Mouse (Mus musculus) CH12.LX (cell line): ENCODE measurements at regions not wholly inside any gene's neighbourhood (a gene's known extent, or its start where the extent isn't known, plus 50 kb on each side); places are given as distances from the start of the nearest gene placed in this dataset.

Experiments
- CTCF ChIP-seq, 2 experiments: IDR thresholded peaks in 1 of 2; conservative IDR thresholded peaks in 1 of 2; 2 replicates each; pipeline ENCODE4 v1.5.1; 2011 to 2012; ENCODE audit warnings: low read depth in 2 of 2, low read length in 2 of 2, improper control_type of control experiment in 1 of 2, inconsistent platforms in 1 of 2, mild to moderate bottlenecking in 1 of 2, moderate library complexity in 1 of 2
- EP300 ChIP-seq: IDR thresholded peaks from 2 replicates; pipeline ENCODE4 v1.6.1; 2011; ENCODE audit warnings: low read length, improper control_type of control experiment
- HCFC1 ChIP-seq: IDR thresholded peaks from 2 replicates; pipeline ENCODE4 v1.6.1; 2012; ENCODE audit warnings: low read depth, mild to moderate bottlenecking, inconsistent platforms, low read length, improper control_type of control experiment
- JUND ChIP-seq: conservative IDR thresholded peaks from 2 replicates; pipeline ENCODE4 v1.6.1; 2011; ENCODE audit warnings: low read depth, low read length, improper control_type of control experiment
- MXI1 ChIP-seq: IDR thresholded peaks from 2 replicates; pipeline ENCODE4 v1.6.1; 2011; ENCODE audit warnings: mild to moderate bottlenecking, low read depth, low read length, improper control_type of control experiment
- POLR2A ChIP-seq: IDR thresholded peaks from 2 replicates; pipeline ENCODE4 v1.6.1; 2011; ENCODE audit warnings: low read depth, mild to moderate bottlenecking, improper control_type of control experiment, low read length
- TBP ChIP-seq: conservative IDR thresholded peaks from 2 replicates; pipeline ENCODE4 v1.6.1; 2011; ENCODE audit warnings: low read depth, low read length, improper control_type of control experiment
- TCF12 ChIP-seq: IDR thresholded peaks from 2 replicates; pipeline ENCODE4 v1.6.1; 2014; ENCODE audit warnings: low read depth, mild to moderate bottlenecking, inconsistent platforms, low read length, improper control_type of control experiment
- ZKSCAN1 ChIP-seq: IDR thresholded peaks from 2 replicates; pipeline ENCODE4 v1.6.1; 2012; ENCODE audit warnings: low read depth, inconsistent platforms, low read length, improper control_type of control experiment, borderline replicate concordance

DNA sequence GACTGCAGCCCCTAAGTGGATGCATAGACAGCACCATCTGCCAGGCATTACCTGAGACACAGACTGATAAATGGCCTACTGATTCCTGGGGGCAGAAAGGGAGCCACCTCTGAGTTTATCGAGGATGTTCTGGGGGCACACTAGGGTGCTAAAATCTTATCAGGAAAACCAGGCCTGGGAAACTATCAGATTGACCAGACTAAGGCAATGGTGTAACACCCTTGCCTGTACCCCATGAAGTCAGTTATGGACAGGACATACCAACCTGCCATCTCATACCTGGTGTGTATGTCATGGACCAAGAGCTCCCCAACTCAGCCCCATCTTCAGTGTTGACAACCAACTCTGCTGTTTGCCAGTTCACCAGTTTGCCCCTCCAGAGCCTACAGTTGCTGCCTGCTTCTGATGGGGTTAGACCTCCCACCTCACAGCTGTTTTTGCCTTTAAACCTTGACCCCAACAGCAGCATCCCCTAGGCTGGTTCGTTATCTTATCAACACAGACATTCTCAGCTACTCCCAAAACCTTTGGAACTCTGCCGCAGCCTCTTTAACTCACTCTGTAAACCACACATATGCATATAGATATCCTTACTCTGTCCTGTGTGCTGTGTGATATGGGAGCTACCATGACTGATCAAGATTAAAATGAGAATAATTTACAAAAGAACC, 83.6 kb upstream of the Irs2 start:
- TF ChIP-seq MXI1 (no peak), TBP (no peak), CTCF (conservative IDR thresholded peaks at IDR 0.05 in 1 of 2, IDR thresholded peaks at IDR 0.05 in 1 of 2; ENCODE audit: low read depth in 2 of 2, low read length in 2 of 2) (no peak), EP300 (no peak), HCFC1 (no peak), POLR2A (no peak), JUND (no peak), ZKSCAN1 (no peak), TCF12 (no peak)
